Mouse (Mus musculus) heart, postnatal 14 days (tissue): ENCODE data around the gene Zcwpw1. TPM values are rescaled to one million over a fixed set of nuclear protein-coding genes. Genes with fewer than 3 reads are reported as not detected.
A peak's percentile ranks its signal among the peaks of the same experiment; 100 is the strongest.
"Not testable (repeated sequence)": the region's sequence is repeated elsewhere in the genome, so short reads cannot be mapped to it uniquely, and the experiment has no call there.

Experiments used
- DNase-seq, 2 experiments: peaks; one replicate each; pipeline ENCODE4 v3.0.0; 2021 to 2022
- intact Hi-C: fragments of 180-260 bp; cut with DNase I; formaldehyde crosslinking; loops from one replicate; pipeline ENCODE4 v1.15.1; 2025
- long read RNA-seq, 2 experiments: library from polyadenylated mRNA; stranded (forward); transcript quantifications; one replicate each; pipeline ENCODE4 v2.0.0; 2021
- total RNA-seq, 2 experiments: library from RNA; stranded (reverse); gene quantifications; 2 replicates each; pipeline ENCODE4 v1.2.3; 2021

The Zcwpw1 gene
- 1 to 10 TPM; 1.1 to 1.3 TPM for total RNA-seq
- long read RNA-seq, experiment 1: 0 reads
- long read RNA-seq, experiment 2: 0 reads

DNA sequence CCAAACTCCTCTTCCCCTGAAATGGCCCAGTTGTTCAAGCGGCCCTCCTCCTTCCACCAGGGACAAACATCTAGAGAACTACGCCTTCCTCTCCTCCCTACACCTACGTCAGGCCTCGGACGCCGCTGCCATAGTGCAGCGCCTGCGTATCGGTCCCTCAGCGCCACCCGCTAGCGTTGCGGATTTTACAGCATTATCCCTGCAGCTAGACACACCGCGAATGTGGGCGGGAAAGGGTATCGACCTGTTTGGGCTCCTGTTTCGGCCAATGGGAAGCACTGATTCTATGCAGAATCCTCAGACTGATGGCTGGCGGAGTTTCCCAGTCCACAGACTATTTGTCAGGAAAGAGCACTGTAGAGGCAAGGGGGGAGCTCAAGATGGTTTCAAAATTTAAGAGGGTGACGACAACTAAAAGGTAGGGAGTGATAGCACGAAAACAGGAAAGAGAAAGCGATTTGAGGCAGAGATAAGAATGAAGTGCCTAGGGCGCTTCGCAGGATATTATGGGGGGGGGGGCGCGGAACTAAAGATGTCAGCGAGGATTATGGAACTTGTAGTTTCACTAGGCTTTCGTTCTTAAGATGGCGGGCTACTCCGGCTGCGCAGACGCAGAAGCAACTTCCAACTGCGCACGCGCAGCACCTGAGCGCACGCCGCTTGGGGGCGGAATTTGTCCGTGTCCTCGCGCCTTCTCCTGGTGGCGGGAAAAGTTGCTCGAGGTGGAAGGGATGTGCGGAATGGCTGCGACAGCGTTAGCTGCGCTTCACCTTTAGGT is at the start of gene Zcwpw1, which contains the start of gene Mepce:
TSS of gene Zcwpw1 (plus strand) at position 648 of the 778 bp plus-strand sequence.
TSS of gene Mepce (minus strand) at position 505 of the 778 bp plus-strand sequence.
- intact Hi-C loops: loop anchor here (10.0 kb wide), 2 partner anchors 367 to 823 kb away; partner anchors contain the start of genes Cldn15 and Zfp113
- DNase-seq: peak; percentile 98

DNA sequence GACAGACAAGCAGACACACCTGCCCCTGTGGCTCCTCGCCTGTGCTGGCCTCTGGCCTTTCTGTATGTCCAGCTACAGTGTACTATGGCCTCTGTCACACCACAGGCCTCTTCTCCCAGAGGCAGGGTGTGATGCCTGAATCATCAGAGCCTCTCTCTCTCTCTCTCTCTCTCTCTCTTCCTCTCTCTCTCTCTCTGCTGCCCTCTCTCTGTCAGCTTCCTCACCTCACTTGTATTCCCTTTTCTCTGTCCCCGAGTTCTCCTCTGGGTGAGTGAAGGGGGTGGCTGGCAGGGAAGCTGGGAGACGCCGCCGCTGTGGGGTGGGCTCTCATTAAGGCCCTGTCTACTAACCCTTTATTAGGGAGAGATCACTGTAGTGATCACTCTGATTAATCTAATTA is 49.1 kb upstream of the Zcwpw1 start:
- no peak for DNase-seq
- intact Hi-C loops: no loop called here

DNA sequence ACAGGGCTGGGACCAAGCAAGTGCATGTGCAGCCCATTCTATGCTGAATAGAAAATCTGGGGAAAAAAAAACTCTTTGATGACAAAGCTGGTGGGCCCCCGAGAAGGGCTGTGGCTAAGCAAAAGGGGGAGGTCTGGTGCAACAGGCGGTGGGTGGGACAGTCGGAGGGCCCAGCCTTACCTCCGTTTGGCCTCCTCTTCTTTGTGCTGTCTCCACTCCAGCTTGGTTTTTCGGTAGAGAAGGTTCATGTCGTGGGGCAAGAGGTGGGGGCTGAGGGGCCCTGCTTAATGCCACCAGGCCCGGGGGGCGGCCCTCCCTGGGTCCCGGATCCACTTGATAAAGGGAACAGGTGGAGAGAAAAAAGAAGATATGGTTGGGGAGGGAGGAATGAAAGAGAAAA is 48.1 kb upstream of the Zcwpw1 start:
- intact Hi-C loops: no loop called here
- DNase-seq: no peak

DNA sequence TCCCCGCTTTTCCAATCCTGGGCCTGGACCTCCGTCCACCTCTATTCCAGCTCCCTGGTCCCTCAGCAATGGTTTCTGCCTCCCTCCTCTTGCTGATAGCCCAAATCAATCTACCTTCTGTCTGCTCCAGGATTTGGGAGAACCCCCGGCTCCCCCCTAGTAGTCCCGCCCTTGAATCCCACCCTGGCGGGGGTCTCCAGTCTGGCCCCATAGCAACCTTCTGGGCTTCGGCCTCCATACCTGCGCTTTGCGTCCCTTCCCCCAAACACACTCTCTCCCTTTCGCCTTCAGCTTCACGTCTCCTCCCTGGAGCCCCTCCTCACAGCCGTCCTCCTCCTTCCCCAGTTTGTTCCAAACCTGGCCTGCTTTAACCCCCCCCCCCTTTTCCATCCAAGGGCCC is 47.1 kb upstream of the Zcwpw1 start:
- DNase-seq: no peak
- intact Hi-C loops: loop anchor here (5.0 kb wide), 1 partner anchor 83 kb away; no protein-coding TSS in a partner anchor

DNA sequence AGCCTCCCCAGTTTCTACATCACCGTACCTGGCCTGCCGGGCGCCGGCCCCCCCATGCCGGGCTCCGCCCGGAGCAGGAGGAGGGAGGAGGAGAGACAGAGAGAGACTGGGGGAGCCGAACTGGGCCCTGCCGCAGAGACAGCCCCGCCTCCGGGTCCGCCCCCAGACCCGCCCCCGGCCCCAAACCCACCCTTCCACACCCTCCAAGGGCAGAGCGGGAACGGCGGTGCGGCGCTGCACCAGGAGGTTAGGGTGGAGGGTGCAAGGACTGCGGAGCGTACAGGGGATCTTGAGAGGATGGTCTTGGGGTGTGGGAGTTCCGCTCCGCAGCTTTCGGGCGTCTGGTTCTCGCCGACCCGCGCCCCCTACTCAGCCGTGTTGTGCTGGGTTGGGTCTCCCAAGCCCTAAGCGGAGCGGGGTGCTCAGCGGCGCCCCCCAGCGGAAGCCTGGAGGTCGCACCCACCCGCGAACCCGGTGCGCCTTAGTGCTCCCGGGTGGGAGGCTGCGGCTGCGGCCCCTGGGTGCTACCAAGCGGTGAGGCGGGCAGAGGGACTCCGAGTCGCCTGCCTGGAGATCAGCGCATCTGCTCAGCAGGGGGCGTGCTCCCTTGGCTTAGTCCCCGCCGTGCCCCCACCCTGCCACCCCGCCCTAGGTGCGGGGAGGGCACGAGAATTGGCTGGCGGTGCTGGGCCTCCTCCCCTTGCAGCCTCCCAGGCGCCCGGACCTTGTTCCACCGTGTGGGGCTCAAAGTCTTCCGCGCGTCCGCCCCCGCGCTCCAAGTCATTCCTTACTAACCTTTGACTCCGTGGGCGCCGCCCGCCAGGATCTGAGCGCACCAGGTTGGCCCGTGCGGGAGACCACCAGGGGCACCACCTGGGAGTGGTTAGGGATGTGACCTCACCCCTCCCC is 46.3 kb upstream of the Zcwpw1 start, which contains the start of gene Nyap1:
TSS of gene Nyap1 (minus strand) at position 585 of the 909 bp plus-strand sequence.
- intact Hi-C loops: loop anchor here (5.0 kb wide), 1 partner anchor 84 kb away; no protein-coding TSS in a partner anchor
- peak; percentile 83 to 85 for DNase-seq

DNA sequence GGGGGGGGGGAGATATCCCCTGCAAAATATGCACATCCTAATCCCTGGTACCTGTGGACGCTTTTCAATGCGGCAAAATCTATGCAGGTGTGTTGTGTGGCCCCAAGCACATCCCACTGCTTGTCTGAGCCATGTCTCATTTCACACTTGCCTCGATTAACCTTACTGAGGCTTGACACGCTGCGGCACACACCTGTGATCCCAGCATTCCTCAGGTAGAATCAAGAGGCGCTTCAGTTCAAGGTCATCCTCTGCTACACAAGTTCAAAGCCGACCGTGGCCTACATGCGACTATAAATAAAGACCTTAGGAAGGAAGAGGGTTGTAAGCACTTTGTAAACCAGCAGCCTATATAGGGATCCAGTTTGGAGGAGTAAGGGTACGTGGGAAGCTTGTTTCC is 45.5 kb upstream of the Zcwpw1 start:
- intact Hi-C loops: loop anchor here (5.0 kb wide), 1 partner anchor 85 kb away; no protein-coding TSS in a partner anchor

DNA sequence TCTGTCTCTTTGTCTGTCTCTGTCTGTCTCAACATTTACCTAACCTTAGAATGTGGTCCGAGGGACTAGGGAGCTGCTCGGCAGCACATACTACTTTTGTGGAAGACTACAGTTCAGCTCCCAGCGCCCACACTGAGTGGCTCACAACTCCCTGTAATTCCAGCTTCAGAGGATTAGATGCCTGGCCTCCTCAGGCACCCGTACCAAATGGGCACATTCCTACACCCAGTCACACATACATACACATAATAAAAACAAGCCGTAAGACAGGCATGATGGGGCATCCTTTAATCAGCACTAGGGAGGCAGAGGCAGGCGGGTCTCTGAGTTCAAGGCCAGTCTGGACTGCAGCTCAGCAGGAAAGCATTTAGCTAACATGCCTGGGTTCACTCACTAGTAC is 44.8 kb upstream of the Zcwpw1 start:
- intact Hi-C loops: loop anchor here (5.0 kb wide), 1 partner anchor 86 kb away; no protein-coding TSS in a partner anchor
- no peak for DNase-seq

More for the DNA sequence above, 45.5 kb upstream of the Zcwpw1 start:
- DNase-seq: no peak

DNA sequence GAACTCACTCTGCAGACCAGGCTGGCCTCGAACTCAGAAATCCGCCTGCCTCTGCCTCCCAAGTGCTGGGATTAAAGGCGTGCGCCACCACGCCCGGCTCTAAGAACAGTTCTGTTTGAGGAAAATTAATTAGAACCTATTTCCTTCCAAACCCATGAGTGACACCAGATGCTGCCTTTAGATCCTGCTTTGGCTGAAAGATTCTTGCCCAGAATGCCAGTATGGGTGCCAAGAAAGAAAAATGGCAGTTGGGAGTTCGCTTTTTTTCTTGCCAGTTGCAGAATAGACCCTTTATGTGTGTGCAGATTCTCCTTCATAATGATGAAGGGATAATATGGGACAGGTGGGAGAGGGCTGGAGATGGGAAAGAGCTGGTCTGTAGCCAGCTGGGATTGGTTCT is 43.4 kb upstream of the Zcwpw1 start:
- DNase-seq: no peak
- intact Hi-C loops: loop anchor here (5.0 kb wide), 1 partner anchor 87 kb away; no protein-coding TSS in a partner anchor

DNA sequence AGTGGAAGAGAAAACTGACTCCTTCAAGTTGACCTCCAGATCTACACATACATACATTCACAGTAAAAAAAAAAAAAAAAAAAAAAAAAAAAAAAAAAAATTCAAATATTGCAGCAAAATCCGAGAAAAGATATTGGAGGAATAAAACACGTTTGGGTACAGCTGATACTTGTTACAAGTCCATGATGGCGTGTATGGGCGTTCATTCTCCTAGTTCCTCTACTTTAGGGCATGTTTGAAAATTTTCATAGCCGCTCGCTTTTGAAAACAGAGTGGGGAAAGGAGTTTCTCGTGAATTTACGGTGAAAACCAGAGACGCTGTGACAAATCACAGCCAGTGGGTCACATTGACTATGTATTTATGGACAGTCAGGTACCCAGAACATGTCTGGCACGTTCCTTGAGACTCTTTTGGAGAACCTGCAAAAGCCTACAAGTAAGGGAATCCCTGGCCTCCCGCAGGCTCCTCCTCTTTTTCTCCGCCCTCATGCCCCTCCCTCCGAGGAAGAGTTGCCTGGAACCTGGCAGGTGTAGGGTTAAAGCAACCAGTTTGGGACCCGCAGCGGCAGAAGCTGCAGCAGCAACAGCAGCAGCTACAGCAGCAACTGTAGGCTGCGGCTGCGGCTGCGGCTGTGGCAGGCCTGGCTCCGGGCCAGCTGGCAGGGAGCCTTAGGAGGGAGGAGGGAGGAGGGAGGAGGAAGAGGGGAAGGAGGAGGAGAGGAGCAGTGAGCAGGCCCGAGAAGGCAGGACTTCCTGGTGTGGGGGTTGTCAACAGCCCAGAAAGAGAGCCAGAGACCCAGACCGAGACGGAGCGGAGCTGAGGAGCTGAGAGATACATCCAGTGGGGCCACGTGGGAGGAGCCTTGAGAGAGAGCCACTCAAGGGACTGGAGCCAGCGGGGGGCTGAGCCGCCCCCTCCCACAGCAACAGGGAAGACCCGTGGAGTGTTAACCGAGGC is 42.1 kb upstream of the Zcwpw1 start, which contains the start of gene Tsc22d4:
TSS of gene Tsc22d4 (plus strand) at position 517 of the 958 bp plus-strand sequence.
- DNase-seq: peak; percentile 95 to 96
- intact Hi-C loops: loop anchor here (2.0 to 5.0 kb wide), 2 partner anchors 61 to 213 kb away; partner anchors contain the start of genes Agfg2, Epo and Gnb2

DNA sequence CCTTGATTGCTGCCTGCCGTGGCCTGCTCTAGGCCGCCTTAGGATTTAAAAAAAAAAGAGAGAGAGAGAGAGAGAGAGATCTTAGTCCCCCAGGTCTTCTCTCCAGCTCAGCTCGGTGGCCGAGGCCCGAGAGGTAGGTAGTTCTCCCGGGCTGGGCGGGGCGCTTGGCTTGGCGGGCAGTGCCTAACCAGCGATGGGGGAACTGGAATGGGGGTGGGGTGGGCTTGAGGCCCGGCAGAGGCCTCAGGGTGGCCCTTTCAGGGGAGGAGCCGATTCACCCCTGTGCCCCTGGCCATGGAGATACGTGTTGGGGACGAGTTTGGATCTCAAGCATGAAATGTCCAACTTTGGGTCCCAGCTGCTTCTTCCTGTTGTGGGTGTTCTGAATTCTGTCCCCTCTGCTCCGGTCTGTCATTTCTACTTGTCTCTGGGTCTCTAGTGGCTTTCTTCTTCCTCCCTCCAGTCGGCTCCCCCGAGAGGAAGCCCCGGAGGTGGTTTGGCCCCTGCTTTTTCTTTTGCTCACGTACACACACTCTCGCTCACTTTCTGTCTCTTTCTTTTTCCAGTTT is 41.2 kb upstream of the Zcwpw1 start:
- DNase-seq: peak; percentile 81
- intact Hi-C loops: loop anchor here (2.0 to 5.0 kb wide), 2 partner anchors 62 to 214 kb away; partner anchors contain the start of genes Agfg2, Epo and Gnb2

DNA sequence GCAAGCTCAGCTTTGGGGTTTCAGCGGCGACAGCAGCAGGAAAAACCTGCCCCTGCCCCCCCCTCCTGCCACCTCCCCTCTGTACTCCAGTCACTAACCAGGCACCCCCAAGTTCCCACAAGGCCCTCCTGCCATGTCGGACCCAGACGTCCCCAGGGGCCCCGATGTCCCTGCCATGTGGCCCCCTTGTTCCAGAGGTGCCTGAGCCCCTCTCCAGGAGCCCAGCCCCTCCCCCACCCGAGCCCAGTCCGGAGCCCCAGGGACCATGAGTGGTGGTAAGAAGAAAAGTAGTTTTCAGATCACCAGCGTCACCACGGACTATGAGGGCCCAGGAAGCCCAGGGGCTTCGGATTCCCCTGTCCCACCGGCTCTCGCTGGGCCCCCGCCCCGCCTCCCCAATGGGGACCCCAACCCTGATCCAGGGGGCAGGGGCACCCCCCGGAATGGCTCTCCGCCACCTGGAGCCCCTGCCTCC is 40.7 kb upstream of the Zcwpw1 start:
- intact Hi-C loops: loop anchor here (2.0 to 5.0 kb wide), 2 partner anchors 62 to 215 kb away; partner anchors contain the start of genes Agfg2, Epo and Gnb2
- peak in 1 of 2 experiments; percentile 50 for DNase-seq

DNA sequence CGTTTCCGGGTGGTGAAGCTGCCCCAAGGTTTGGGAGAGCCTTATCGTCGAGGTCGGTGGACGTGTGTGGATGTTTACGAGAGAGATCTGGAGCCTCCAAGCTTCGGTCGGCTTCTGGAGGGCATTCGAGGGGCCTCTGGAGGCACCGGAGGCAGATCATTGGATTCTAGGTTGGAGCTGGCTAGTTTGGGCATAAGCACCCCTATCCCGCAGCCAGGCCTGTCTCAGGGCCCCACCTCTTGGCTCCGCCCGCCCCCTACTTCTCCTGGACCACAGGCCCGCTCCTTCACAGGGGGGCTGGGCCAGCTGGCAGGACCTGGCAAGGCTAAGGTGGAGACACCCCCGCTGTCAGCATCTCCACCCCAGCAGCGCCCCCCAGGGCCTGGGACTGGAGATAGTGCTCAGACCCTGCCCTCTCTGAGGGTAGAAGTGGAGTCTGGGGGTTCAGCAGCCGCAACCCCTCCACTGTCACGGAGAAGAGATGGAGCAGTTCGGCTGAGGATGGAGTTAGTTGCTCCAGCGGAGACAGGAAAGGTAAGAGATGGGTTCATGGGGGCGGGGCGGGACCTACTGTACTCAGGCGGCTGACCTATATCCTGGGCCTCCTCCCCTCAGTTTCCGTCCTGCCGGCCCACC is 40.2 kb upstream of the Zcwpw1 start:
- peak; percentile 62 to 64 for DNase-seq
- intact Hi-C loops: loop anchor here (2.0 to 5.0 kb wide), 2 partner anchors 63 to 215 kb away; partner anchors contain the start of genes Agfg2, Epo and Gnb2

DNA sequence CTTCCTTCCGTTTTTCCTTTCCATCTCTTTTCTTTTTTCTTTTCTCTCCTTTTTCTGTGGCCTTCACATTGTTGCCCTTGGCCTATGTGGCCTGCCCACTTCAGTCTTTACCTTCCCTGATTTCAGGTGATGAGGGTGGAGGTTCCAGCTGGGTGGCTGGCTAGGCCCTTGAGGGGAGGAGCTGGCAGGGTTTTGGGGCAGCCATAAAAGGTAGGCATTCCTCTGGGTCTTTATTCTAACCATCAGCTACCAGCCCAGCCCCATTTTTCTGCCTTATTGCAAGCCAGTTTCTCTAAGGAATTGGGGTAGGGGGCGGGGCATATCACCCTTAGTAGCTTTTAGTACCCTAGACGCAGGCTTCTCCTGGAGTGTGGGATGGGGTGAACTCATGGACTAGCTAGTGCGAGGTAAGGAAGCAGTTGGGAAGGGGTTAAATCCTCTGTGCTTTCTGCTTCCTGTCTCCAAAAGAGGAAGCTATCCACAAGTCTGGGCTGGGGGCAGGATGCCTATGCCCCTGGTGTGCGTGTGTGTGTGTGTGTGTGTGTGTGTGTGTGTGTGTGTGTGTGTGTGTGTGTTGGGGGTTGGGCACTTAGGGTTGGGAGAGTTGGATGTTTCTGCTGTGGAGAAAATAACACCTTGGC is 39.3 kb upstream of the Zcwpw1 start:
- intact Hi-C loops: loop anchor here (5.0 kb wide), 1 partner anchor 216 kb away; the partner anchor contains the start of genes Epo and Gnb2
- peak in 1 of 2 experiments; percentile 61 for DNase-seq

DNA sequence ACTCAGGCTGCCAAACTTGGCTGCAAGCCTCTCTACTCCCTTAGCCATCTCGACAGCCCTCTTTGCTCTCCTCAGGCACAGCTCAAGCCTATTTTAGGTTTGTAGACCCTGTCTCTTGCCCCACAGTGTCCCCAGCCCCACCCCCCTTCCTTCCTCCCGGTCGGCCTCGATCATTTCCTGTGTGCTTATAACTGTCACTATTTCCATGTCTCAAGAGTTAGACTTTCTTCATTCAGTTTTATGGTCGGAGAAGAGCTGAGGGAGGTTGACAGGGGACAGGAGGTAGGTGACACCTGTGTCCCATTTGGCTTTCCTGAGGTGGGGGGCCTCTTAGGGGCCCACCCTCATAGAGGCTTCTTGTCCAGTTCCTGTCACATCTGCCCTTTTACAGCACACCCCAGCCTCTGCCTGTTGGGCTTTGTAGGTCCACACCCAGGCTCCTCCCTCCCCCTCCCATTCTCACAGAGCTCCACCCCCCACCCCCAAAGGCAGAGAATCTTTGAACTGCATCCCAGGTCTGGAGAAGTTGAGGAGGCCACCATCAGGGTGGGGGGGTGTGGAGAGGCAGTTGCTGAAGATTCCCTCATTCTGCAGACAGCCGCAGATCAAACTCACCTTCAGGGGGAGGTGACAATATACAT is 38.3 kb upstream of the Zcwpw1 start:
- intact Hi-C loops: loop anchor here (5.0 kb wide), 1 partner anchor 217 kb away; the partner anchor contains the start of genes Epo and Gnb2
- peak in 1 of 2 experiments; percentile 50 for DNase-seq

DNA sequence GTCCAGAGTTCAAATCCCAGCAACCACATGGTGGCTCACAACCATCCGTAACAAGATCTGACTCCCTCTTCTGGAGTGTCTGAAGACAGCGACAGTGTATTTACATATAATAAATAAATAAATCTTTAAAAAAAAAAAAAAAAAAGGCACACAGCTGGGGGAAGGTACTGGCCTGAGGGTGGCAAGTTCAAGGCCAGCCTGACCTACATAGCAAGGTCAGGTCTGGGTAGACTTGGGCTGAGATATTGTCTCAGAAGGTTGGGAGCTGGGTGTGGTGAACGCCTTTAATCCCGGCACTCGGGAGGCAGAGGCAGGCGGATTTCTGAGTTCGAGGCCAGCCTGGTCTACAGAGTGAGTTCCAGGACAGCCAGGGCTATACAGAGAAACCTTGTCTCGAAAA is 37.4 kb upstream of the Zcwpw1 start:
- DNase-seq, intact Hi-C loops: not testable (repeated sequence)

DNA sequence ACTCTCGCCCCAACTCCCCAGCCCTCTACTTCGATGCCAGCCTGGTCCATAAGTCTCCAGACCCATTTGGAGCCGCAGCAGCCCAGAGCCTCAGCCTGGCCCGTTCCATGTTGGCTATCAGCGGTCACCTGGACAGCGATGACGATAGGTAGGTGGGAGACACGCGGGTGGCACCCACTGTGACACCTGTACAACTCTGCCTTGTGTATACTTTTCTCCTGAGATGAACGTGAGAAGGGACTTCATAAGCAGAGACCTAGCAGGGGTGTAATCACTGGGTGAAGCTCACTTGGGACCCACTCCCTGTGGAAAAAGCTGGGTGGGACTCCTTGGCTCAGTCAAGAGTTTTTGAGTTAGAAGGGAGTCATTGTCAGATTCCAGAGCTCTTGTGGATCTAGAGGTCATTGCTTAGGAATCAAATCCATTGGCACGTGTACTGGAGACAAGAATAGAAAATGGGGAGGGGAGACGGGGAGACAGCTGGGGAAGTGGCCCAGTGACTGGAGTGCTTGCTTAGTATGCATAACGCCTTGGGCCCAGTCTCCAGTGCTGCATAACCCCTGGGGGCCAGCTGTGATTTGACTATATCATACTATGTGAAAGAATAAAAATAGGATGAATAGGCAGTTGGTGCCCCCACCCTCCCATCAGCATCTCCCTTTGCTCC is 36.2 kb upstream of the Zcwpw1 start:
- peak in 1 of 2 experiments; percentile 48 for DNase-seq
- intact Hi-C loops: no loop called here
